Mouse (Mus musculus) C2C12 (cell line): ENCODE data around the gene Trappc3.

Source experiments
- CEBPB ChIP-seq: IDR thresholded peaks from one replicate; pipeline ENCODE4 v1.6.1; 2011; ENCODE audit warnings: low read depth, mild to moderate bottlenecking, control low read depth, moderate library complexity
- CTCF ChIP-seq: IDR thresholded peaks from one replicate; pipeline ENCODE4 v1.5.1; 2011; ENCODE audit not compliant: control insufficient read depth, insufficient read depth, insufficient read length
- MAX ChIP-seq: IDR thresholded peaks from one replicate; pipeline ENCODE4 v1.6.1; 2011; ENCODE audit warnings: mild to moderate bottlenecking, control low read depth

DNA sequence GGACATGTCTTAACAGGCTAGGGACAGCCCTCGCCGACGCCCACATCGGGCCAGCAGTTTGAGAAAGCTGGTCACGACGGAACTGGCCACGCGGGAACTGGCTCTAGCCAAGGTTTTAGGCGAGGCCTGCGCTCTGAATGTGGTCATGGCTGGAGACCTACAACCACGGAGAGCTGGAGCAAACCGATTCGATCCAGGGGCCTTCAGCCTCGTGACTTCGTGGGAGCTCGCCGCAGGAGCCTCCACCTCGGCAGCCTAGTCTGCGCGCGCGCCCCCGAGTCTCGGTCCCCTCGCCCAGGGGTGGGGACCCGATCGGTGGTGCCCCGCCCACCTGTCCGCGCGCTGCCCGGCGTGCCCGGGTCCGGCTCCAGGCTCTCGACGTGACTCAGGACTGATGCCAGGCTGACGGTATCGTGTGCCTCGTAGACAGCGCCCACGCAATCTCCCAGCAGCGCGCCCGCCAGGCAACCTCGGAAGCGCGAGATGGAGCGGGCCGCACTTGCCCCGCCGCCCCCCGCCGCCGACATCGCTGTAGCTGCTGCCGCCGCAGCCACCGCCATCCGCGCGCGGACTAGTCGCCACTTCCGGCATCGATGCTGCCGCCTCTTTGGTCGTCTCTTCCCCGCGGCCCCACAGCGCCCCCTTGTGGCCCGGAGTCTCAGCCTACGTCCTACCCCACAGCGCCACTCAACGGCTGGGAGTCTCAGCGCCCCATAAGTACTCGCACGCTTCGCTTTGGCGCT is 59.2 kb downstream of the Trappc3 start, which contains the start of gene Adprhl2:
- peak; percentile 45 for TF ChIP-seq MAX
- peak; percentile 100 for TF ChIP-seq CTCF
- TF ChIP-seq CEBPB: no peak
